Mouse (Mus musculus): ENCODE measurements around the gene Arid3a. TPM values are rescaled to one million over a fixed set of nuclear protein-coding genes. Genes with fewer than 3 reads are reported as not detected.
A peak's percentile ranks its signal among the peaks of the same experiment; 100 is the strongest.

Gene Arid3a
- polyA plus RNA-seq, 1 experiment from 2014 or later = 5.3 TPM

DNA sequence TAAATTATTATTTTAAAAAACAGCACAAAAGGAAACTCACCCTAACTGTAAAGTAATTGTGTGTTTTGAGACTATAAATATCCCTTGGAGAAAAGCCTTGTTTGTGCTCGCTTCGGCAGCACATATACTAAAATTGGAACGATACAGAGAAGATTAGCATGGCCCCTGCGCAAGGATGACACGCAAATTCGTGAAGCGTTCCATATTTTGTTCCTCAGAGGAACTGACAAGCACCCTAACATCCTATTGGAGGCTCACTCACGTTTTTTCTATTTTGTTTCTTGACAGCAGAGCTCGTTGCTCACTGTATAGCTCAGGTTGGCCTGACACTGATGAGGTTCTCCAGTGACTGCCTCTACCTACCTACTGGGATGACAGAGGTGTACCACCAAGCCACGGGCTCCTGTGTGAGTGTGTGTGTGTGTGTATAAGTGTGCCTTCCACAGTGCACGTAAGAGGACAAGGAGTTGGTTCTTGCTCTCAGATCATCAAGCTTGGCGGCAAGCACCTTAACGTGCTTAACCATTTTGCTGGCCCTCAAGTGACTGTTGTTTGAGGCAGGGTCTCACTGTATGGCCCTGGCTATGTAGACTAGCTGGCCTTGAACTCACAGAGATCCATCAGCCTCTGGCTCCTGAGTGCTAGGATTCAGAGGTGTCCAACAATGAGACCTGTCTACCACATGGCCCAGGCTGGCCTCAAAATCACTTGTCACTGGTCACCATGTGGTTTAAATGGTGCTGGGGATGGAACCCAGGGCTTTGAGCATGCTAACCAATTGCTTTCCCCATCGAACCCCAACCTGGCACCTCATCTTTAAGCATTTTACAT lies 17.5 kb upstream of the Arid3a start:
- ATAC-seq (ENCODE audit: insufficient number of reproducible peaks, insufficient read depth, low FRiP score, low TSS enrichment, low read depth) = 0 out of 2 replicates have a peak, but pooled peaks have one; percentile 35
- Histone ChIP-seq H3K27ac (peak overlapping the region; percentile 60), H3K36me3 (peaks cover 56% of the 10 kb centered on the region), H3K4me1 (peaks cover 10% of the 10 kb centered on the region), H3K9me3 (no peaks in the 10 kb centered on the region), H3K4me3 (peak overlapping the region; percentile 70), H3K27me3 (no peaks in the 10 kb centered on the region), H3K4me2 (peak overlapping the region; percentile 53), H3K9ac (peak overlapping the region; percentile 16; the same call in 1 of the 2 replicates)
- WGBS = 22% methylated on average over 14 of the region's 14 CpGs

DNA sequence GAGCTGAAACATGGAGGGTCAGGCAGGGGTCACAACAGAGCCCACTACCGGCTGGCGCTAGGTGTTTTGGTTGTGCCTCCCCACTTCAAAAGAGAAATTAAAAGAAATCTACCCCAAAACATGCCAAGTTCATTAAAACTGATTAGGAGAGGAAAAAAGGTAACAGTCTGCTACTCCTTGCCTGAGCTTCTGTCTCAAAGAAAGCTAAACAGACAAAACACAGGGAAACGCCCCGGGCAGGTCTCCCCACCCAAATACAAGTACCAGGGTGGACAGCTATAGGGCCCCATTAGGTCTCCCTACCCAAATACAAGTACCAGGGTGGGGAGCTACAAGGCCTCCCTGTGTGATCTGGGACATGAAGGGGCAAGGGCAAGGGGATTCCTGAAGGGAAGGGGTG lies 16.3 kb upstream of the Arid3a start, which contains the start of gene Gm26602:
Gene Gm26602 (plus strand): TSS at position 301 of the 400 bp plus-strand sequence.
- H3K27me3 ChIP-seq = no peaks in the 10 kb centered on the region
- WGBS = 93% methylated on average over 4 of the region's 4 CpGs
- H3K4me3 ChIP-seq = 0 out of 2 replicates have a peak within 1 kb of the TSS, but pooled peaks have one; percentile 23
- peak within 1 kb of the TSS; percentile 60; the same call in 1 of the 2 replicates for H3K27ac ChIP-seq
- H3K4me1 ChIP-seq = peaks cover 22% of the 10 kb centered on the region
- H3K4me2 ChIP-seq = no peak within 1 kb of the TSS
- H3K9ac ChIP-seq = no peak within 1 kb of the TSS
- ATAC-seq (ENCODE audit: insufficient number of reproducible peaks, insufficient read depth, low FRiP score, low TSS enrichment, low read depth) = no peak
- H3K36me3 ChIP-seq = peaks cover 43% of the 10 kb centered on the region
- H3K9me3 ChIP-seq = no peaks in the 10 kb centered on the region

DNA sequence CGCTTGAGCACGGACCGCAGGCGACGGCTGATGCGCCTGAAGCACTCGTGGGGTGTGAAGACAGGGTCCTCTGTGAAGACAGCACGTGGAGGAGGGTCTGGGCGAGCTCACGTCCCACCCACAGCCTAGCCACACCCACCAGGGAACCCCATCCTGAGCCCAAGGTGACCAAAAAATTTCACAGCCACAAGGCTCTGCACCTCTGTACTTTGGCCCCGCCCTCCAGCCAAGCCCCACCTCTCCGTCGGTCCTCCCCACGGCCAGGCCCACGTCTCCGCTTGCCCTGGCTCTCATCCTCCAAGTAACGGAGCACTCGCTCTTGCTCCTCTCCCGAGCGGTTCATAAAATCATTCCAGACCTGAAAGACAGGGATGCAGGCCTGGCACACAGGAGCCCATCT lies 14.4 kb upstream of the Arid3a start:
- Histone ChIP-seq H3K27ac (no peak overlapping the region), H3K4me1 (peaks cover 35% of the 10 kb centered on the region), H3K36me3 (peaks cover 27% of the 10 kb centered on the region), H3K9ac (no peak overlapping the region), H3K27me3 (peaks cover 3% of the 10 kb centered on the region), H3K4me2 (no peak overlapping the region), H3K4me3 (no peak overlapping the region), H3K9me3 (no peaks in the 10 kb centered on the region)
- ATAC-seq (ENCODE audit: insufficient number of reproducible peaks, insufficient read depth, low FRiP score, low TSS enrichment, low read depth) = no peak
- WGBS = 63% methylated on average over 20 of the region's 20 CpGs

DNA sequence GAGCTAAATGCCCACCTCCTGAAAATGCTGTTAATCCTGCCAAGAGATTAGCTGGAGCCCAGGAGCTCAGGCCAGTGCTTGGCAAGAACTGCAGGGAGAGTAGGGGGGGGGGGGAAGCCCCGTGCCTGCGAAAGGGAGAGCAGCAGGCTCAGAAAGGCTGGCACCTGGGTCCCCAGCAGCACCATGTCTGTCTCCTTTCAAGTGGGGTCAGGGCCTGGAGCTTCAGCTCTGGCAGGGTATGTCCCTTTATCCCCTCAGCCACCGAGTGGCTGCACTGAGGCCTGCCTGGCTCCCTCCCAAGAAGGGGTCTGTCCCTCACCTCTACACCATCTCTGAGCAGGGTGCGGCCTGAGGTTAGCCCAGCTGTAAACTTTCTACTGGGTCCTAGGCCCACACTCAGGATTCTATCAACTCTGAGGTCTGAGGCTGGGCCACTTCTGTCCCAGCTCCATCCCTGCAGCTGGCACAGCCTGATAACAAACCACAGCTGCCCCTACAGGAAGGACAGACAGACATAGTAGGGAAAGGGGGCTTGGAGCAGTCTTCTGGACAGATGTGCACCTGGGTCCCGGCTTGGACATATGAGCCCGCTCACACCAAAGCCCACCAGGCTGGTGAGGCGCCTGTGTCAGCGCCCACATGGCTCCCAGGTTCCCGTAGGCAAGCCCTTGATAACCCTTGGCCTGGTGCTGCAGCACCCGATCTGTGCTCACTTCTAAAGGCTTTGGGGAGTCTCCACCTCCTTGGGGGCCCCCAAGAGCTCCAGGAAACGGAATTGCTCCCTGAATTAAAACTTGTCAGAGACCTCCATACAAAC lies 12.5 kb upstream of the Arid3a start:
- Histone ChIP-seq H3K27ac (no peak overlapping the region), H3K9me3 (no peaks in the 10 kb centered on the region), H3K27me3 (peaks cover 22% of the 10 kb centered on the region), H3K4me2 (no peak overlapping the region), H3K4me3 (no peak overlapping the region), H3K36me3 (peaks cover 27% of the 10 kb centered on the region), H3K4me1 (peaks cover 43% of the 10 kb centered on the region), H3K9ac (peak overlapping the region; percentile 55)
- ATAC-seq (ENCODE audit: insufficient number of reproducible peaks, insufficient read depth, low FRiP score, low TSS enrichment, low read depth) = no peak
- 70% methylated on average over 11 of the region's 11 CpGs for WGBS

DNA sequence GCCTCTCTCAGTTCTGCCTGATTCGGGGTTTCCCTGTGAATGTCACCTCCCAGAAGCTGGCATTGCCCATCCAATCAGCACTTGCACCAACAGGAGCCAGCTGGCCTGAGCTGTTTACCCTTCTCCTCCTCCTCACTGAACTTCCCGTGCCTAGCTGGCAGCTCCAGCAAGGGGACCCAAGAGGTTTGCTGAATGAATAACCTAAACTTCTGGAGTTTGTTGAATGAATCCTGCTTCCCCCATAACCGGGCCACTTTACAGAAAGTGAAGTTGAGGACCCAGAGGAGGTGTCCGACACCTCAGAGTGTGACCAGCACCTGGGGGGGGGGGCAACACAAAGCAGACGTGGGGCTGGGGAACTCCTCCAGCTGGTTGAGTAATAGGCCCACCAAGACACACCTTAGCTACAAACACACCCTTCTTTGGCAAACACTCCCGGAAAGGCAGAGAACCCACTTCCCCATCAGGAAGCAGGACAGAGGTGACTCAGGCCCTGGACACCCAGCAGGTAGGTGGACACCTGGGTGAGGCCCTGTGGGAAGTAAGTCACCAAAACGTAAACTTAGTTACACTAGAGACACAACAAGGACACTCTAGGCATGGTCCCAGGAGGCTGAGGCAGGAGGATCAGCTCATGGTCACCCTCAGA lies 11.8 kb upstream of the Arid3a start:
- Histone ChIP-seq H3K4me3 (peak overlapping the region; percentile 87; the same call in 1 of the 2 replicates), H3K9me3 (no peaks in the 10 kb centered on the region), H3K27ac (no peak overlapping the region), H3K4me1 (peaks cover 43% of the 10 kb centered on the region), H3K36me3 (peaks cover 27% of the 10 kb centered on the region), H3K27me3 (peaks cover 29% of the 10 kb centered on the region), H3K9ac (peak overlapping the region; percentile 55; the same call in 1 of the 2 replicates), H3K4me2 (peak overlapping the region; percentile 96)
- no peak for ATAC-seq (ENCODE audit: insufficient number of reproducible peaks, insufficient read depth, low FRiP score, low TSS enrichment, low read depth)
- WGBS = 75% methylated on average over 7 of the region's 7 CpGs

DNA sequence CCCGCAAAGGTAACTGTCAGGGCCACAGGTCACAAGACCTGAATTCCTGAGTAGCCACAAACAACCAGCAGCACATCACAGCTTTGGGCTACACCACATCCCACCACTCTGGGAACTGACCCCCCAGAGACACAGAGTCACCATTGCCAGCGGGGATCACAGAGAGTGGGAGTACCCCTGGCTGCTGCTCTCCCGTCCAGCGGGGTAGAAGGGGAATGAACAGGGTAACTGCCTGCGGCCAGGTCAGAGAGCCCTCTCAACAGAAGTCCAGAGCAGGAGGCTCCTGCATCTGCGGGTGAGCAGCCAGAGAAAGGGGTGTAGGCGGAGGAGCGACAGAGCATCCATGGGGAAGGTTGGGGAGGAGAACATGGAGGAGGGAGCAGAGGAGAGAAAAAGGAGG lies 10.8 kb upstream of the Arid3a start:
- Histone ChIP-seq H3K4me3 (peak overlapping the region; percentile 87), H3K9me3 (no peaks in the 10 kb centered on the region), H3K27ac (peak overlapping the region; percentile 81; the same call in 1 of the 2 replicates), H3K4me1 (peaks cover 52% of the 10 kb centered on the region), H3K9ac (peak overlapping the region; percentile 97), H3K27me3 (peaks cover 39% of the 10 kb centered on the region), H3K4me2 (peak overlapping the region; percentile 96), H3K36me3 (peaks cover 19% of the 10 kb centered on the region)
- WGBS = 10% methylated on average over 8 of the region's 8 CpGs
- no peak for ATAC-seq (ENCODE audit: insufficient number of reproducible peaks, insufficient read depth, low FRiP score, low TSS enrichment, low read depth)

DNA sequence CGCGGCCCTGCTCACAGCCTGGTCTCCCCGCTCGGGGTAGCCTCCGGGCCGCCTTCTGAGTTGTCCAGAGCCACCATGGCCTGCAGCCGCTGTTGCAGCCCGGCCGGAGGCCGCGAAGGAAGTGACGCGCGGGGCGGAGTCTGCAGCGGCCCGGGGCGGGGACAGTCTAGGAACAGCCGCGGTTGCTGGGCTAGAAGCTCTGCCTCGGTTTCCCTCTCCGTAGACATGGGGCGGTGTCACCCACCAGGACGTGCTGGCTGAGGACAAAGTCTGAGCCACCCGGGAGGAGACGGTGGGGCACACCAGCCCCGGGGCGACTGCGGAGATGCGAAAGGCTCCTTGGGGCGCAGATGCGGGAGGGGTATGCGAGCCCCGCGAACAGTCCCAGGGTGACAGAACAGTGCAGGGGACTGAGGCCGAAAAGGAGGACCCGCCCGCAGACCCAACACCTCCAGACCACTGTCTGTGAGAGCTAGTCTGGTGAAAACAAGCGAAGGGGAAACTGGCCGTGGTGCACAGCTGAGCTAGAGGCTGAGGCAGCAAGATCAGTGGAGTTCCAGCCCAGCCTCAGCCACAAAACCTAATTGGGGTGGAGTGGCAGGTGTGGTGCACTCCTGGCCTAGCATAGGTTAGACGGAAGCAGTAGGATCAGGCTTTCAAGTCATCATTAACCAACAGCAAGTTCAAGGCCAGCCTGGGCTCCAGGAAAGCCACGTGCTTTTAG lies 9.9 kb upstream of the Arid3a start, which contains the start of gene Kiss1r:
Gene Kiss1r (plus strand): TSS at position 164 of the 724 bp plus-strand sequence.
- WGBS = 2% methylated on average over 42 of the region's 42 CpGs
- Histone ChIP-seq H3K9me3 (no peaks in the 10 kb centered on the region), H3K36me3 (peaks cover 10% of the 10 kb centered on the region), H3K4me1 (peaks cover 59% of the 10 kb centered on the region), H3K4me2 (peak within 1 kb of the TSS; percentile 96), H3K27ac (peak within 1 kb of the TSS; percentile 81), H3K4me3 (peak within 1 kb of the TSS; percentile 87), H3K27me3 (peaks cover 48% of the 10 kb centered on the region), H3K9ac (peak within 1 kb of the TSS; percentile 97)
- peak; percentile 44; the same call in 1 of the 2 replicates for ATAC-seq (ENCODE audit: insufficient number of reproducible peaks, insufficient read depth, low FRiP score, low TSS enrichment, low read depth)

DNA sequence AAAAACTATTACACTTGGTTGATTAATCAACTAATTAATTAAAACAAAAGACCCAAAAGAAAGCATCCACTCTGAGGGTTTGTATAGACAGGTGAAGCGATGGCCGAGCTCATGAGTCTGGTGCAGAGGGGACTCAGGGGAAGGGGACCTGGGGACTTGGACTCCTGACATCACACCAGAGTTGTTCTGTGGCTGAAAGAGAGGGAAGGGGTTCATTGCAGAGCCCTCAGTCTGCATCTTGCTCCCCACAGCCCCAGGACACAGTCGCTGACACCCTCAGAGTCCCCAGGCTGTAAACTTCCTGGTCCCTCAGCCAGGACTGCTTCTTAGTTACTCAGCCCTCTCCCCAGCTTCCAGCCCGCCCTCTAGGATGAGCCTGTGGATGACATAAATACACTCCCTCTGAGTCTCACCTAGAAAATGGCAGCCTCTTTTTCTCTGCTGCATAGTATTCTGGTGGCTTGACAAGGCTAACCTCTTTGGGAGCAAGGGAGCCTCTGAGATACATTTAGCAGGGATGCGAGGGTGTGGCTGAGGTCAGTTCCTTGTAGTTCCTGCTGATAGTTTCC lies 9.2 kb upstream of the Arid3a start:
- Histone ChIP-seq H3K27me3 (peaks cover 55% of the 10 kb centered on the region), H3K4me1 (peaks cover 59% of the 10 kb centered on the region), H3K9ac (peak overlapping the region; percentile 97), H3K27ac (no peak overlapping the region), H3K9me3 (no peaks in the 10 kb centered on the region), H3K36me3 (peaks cover 4% of the 10 kb centered on the region; the same call in 1 of the 2 replicates), H3K4me2 (peak overlapping the region; percentile 96), H3K4me3 (peak overlapping the region; percentile 87)
- no peak for ATAC-seq (ENCODE audit: insufficient number of reproducible peaks, insufficient read depth, low FRiP score, low TSS enrichment, low read depth)
- 68% methylated on average over 5 of the region's 5 CpGs for WGBS

DNA sequence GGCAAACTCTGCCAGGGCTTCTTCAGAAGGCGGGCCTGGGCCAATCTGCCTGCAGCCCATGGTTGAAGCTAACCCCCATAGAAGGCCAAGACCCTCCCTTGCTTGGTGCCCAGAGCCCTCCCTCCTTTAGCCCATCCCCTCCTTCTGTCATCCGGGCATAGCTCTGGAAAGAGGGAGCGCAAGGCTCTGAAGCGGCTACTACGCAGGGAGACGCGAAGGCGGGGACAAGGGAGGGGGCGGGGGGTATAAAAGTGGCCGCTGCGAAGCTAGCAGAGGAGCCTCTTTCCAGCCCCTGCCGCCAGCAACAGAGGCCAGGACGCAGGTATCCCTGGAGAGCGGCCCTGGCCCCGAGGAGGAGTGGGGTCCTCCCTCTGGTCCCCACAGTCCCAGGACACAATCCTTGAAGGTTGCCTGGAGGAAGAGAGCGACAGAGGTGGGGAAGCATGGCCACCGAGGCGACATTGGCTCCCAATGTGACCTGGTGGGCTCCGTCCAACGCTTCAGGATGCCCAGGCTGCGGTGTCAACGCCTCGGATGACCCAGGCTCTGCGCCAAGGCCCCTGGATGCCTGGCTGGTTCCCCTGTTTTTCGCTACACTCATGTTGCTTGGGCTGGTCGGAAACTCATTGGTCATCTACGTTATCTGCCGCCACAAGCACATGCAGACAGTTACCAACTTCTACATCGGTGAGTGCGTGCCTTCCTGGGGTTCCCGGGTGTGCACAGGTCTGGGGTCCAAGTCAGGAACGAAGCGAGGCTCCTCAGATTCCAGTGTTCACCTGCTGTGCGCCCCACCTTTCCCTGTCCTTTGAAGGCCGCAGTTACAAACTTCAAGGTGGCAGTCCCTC lies 8.4 kb upstream of the Arid3a start:
- Histone ChIP-seq H3K36me3 (no peaks in the 10 kb centered on the region; the same call in 1 of the 2 replicates), H3K4me1 (peaks cover 59% of the 10 kb centered on the region), H3K4me3 (peak overlapping the region; percentile 87), H3K27ac (no peak overlapping the region), H3K4me2 (peak overlapping the region; percentile 48; the same call in 1 of the 2 replicates), H3K9me3 (no peaks in the 10 kb centered on the region), H3K27me3 (peaks cover 63% of the 10 kb centered on the region), H3K9ac (peak overlapping the region; percentile 53; the same call in 1 of the 2 replicates)
- WGBS = 5% methylated on average over 35 of the region's 35 CpGs
- ATAC-seq (ENCODE audit: insufficient number of reproducible peaks, insufficient read depth, low FRiP score, low TSS enrichment, low read depth) = no peak

Data from embryonic facial prominence, embryonic 13.5 days (tissue).